Mouse (Mus musculus) lung, postnatal 0 days (tissue): ENCODE measurements around the gene Ptpro. TPM values are rescaled to one million over a fixed set of nuclear protein-coding genes. Genes with fewer than 3 reads are reported as not detected.

ENCODE experiments used
- ATAC-seq: fragments of 200-750 bp; cut with Nextera tagmentation; 2 replicates; pipeline ENCODE4 v1.8.0; 2017; ENCODE audit warnings: moderate library complexity
- DNase-seq: peaks from one replicate; pipeline ENCODE4 v3.0.0-alpha.2; 2016; ENCODE audit warnings: low spot score
- H3K27ac ChIP-seq: fragments of 300-500 bp; sonication (generic); 2 replicates; pipeline ENCODE4 v1.5.1; 2014; ENCODE audit warnings: antibody characterized with exemption, mild to moderate bottlenecking, low read length, mixed read lengths
- H3K27me3 ChIP-seq: fragments of 300-500 bp; sonication (generic); replicated peaks from 2 replicates; pipeline ENCODE4 v1.6.1; 2014; ENCODE audit warnings: low read length, mixed read lengths; ENCODE audit not compliant: insufficient read depth
- H3K36me3 ChIP-seq: fragments of 300-500 bp; sonication (generic); 2 replicates; pipeline ENCODE4 v1.6.1; 2014; ENCODE audit warnings: low read length, mixed read lengths; ENCODE audit not compliant: insufficient read depth
- H3K4me1 ChIP-seq: fragments of 300-500 bp; sonication (generic); 2 replicates; pipeline ENCODE4 v1.6.1; 2014; ENCODE audit warnings: antibody characterized with exemption, low read depth, low read length, mixed read lengths; ENCODE audit not compliant: insufficient read depth
- H3K4me2 ChIP-seq: fragments of 300-500 bp; sonication (generic); replicated peaks from 2 replicates; pipeline ENCODE4 v1.6.1; 2014; ENCODE audit warnings: low read depth, mild to moderate bottlenecking, low read length, moderate library complexity, mixed read lengths
- H3K4me3 ChIP-seq: fragments of 300-500 bp; sonication (generic); 2 replicates; pipeline ENCODE4 v1.5.1; 2014; ENCODE audit warnings: low read depth, low read length
- H3K9ac ChIP-seq: fragments of 300-500 bp; sonication (generic); replicated peaks from 2 replicates; pipeline ENCODE4 v1.6.1; 2014; ENCODE audit warnings: low read depth, mild to moderate bottlenecking
- H3K9me3 ChIP-seq: fragments of 300-500 bp; sonication (generic); 2 replicates; pipeline ENCODE4 v1.6.1; 2016; ENCODE audit warnings: low read length, mixed read lengths
- CTCF ChIP-seq: IDR thresholded peaks from 2 replicates; pipeline ENCODE4 v1.5.1; 2016; ENCODE audit warnings: antibody characterized with exemption, mild to moderate bottlenecking
- EP300 ChIP-seq: IDR thresholded peaks from 2 replicates; pipeline ENCODE4 v1.6.1; 2016; ENCODE audit warnings: antibody characterized with exemption, mild to moderate bottlenecking, control low read depth
- WGBS: fragments of 180-500 bp; shearing (Covaris S2); extraction: QIAGEN DNeasy Blood & Tissue Kit; methylation state at CpG from one replicate; pipeline ENCODE4 v1.1.7; 2014; 5-methylcytosine and 5-hydroxymethylcytosine counted together
- polyA plus RNA-seq: library from polyadenylated mRNA; unstranded; fragments of >200 nt; fragmentation: Nextera tagmentation; extraction: Ambion mirVana; gene quantifications from 2 replicates; pipeline ENCODE4 v1.2.1, GENCODE M21; 2015

Gene Ptpro
- polyA plus RNA-seq, 1 experiment from 2014 or later, result 1.6 TPM

- ATAC-seq (no peak), DNase-seq (no peak)
- no peaks in the 10 kb centered on the region for H3K4me1 ChIP-seq
- no peaks in the 10 kb centered on the region for H3K36me3 ChIP-seq
- H3K27ac ChIP-seq, result no peak overlapping the region
- H3K9me3 ChIP-seq, result no peaks in the 10 kb centered on the region
- H3K4me2 ChIP-seq, result no peak overlapping the region
- TF ChIP-seq CTCF (no peak), EP300 (no peak)
- no peak overlapping the region for H3K9ac ChIP-seq
- 75% methylated on average over 10 of the region's 10 CpGs for WGBS
- H3K4me3 ChIP-seq, result no peak overlapping the region
- H3K27me3 ChIP-seq, result no peaks in the 10 kb centered on the region
Observed at GRCm38 (mm10) chr6:137268592-137268991, 16.5 kb downstream of the Ptpro start.

GRCm38 (mm10) chr6:137272513-137272912 is 20.4 kb downstream of the Ptpro start:
- TF ChIP-seq EP300 (no peak), CTCF (no peak)
- H3K4me1 ChIP-seq, result no peaks in the 10 kb centered on the region
- H3K9ac ChIP-seq, result no peak overlapping the region
- H3K9me3 ChIP-seq, result no peaks in the 10 kb centered on the region
- H3K36me3 ChIP-seq, result no peaks in the 10 kb centered on the region
- H3K27ac ChIP-seq, result no peak overlapping the region
- H3K27me3 ChIP-seq, result no peaks in the 10 kb centered on the region
- H3K4me2 ChIP-seq, result no peak overlapping the region
- no peak overlapping the region for H3K4me3 ChIP-seq
- WGBS, result 89% methylated on average over 8 of the region's 8 CpGs
- DNase-seq (no peak), ATAC-seq (no peak)

DNA sequence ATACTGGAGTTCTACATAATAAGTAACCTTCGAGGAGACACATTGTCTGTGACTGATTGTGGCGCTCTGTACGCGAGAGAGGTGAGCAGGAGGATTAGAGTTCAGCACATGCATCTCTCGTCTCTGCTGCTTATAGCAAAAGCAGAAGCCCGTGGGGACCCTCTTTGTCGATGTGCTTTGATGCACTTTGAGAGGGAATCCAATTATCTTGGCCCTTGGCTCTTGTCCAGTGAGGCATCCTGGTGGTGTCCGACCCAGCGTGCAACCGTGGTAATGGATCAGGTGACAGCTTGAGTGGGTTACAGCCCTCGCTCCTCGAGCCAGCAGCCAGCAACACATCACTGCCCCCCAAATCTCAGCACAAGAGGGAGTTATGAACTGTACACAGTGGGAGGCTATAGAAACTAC is 25.5 kb downstream of the Ptpro start:
- no peaks in the 10 kb centered on the region for H3K36me3 ChIP-seq
- H3K4me3 ChIP-seq, result no peak overlapping the region
- H3K27ac ChIP-seq, result no peak overlapping the region
- H3K27me3 ChIP-seq, result no peaks in the 10 kb centered on the region
- H3K9me3 ChIP-seq, result no peaks in the 10 kb centered on the region
- WGBS, result 48% methylated on average over 12 of the region's 12 CpGs
- no peak for TF ChIP-seq CTCF
- TF ChIP-seq EP300, result no peak
- ATAC-seq (no peak), DNase-seq (no peak)
- H3K4me2 ChIP-seq, result no peak overlapping the region
- H3K4me1 ChIP-seq, result no peaks in the 10 kb centered on the region
- H3K9ac ChIP-seq, result no peak overlapping the region

GRCm38 (mm10) chr6:137279576-137279975 is 27.5 kb downstream of the Ptpro start:
- 82% methylated on average over 7 of the region's 7 CpGs for WGBS
- no peaks in the 10 kb centered on the region for H3K9me3 ChIP-seq
- no peak for DNase-seq

DNA sequence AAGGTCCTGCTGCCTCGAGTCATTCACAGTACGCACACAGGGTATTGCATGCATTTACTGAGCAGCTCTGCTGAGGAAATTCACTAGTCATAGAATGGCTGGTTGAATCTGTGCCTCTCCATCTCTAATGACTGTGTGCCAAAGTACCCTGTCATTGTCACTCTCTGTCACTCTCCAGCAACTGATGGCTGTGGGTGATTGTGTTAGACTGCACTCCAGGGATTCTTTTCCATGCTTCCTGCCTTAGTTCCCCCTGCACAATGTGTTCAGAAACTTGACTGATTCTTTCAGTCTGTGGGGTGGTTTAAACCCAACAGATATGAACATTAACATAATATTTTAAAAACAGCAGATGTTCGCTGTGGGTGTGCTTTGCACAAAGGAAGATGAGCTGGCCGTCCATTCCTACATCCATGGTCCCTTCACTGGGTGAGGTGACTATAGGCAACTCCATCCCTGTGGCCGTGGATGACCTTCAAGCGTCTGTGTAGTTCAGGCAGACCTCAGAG is 29.5 kb downstream of the Ptpro start:
- no peaks in the 10 kb centered on the region for H3K9me3 ChIP-seq
- H3K4me3 ChIP-seq, result no peak overlapping the region
- H3K9ac ChIP-seq, result no peak overlapping the region
- H3K27ac ChIP-seq, result no peak overlapping the region
- ATAC-seq (no peak), DNase-seq (no peak)
- no peaks in the 10 kb centered on the region for H3K4me1 ChIP-seq
- TF ChIP-seq CTCF, result no peak
- TF ChIP-seq EP300, result no peak
- no peaks in the 10 kb centered on the region for H3K27me3 ChIP-seq
- H3K36me3 ChIP-seq, result no peaks in the 10 kb centered on the region
- H3K4me2 ChIP-seq, result no peak overlapping the region
- WGBS, result 77% methylated on average over 6 of the region's 6 CpGs

More at GRCm38 (mm10) chr6:137279576-137279975, 27.5 kb downstream of the Ptpro start:
- H3K9ac ChIP-seq, result no peak overlapping the region
- TF ChIP-seq CTCF, result no peak
- no peak for TF ChIP-seq EP300
- no peak overlapping the region for H3K4me2 ChIP-seq
- H3K27me3 ChIP-seq, result no peaks in the 10 kb centered on the region
- no peaks in the 10 kb centered on the region for H3K36me3 ChIP-seq
- ATAC-seq, result no peak
- H3K27ac ChIP-seq, result no peak overlapping the region
- H3K4me3 ChIP-seq, result no peak overlapping the region
- no peaks in the 10 kb centered on the region for H3K4me1 ChIP-seq

DNA sequence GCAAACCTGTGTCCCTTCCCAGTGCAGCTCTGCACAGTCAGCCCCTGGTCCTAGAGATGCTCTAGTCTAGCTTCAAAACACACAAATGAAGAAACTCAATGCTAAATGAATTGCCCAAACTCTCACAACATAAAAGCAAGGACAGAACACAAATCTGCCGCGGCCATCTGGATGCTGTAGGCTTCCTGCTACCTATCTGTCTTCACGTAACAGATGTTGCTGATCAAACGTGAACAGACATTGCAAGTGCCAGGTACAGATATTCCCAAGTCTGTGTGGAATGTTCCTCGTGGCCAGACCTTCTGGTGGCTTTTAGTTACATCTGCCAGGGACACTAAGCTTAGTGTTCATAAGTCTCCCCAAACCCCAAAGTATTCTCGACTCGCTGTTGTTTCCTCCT is 29.9 kb downstream of the Ptpro start:
- Histone ChIP-seq H3K4me2 (no peak overlapping the region), H3K9me3 (no peaks in the 10 kb centered on the region), H3K27ac (no peak overlapping the region), H3K27me3 (no peaks in the 10 kb centered on the region), H3K9ac (no peak overlapping the region), H3K4me3 (no peak overlapping the region), H3K36me3 (no peaks in the 10 kb centered on the region), H3K4me1 (no peaks in the 10 kb centered on the region)
- DNase-seq (no peak), ATAC-seq (no peak)
- TF ChIP-seq EP300 (no peak), CTCF (no peak)
- 68% methylated on average over 7 of the region's 7 CpGs for WGBS

DNA sequence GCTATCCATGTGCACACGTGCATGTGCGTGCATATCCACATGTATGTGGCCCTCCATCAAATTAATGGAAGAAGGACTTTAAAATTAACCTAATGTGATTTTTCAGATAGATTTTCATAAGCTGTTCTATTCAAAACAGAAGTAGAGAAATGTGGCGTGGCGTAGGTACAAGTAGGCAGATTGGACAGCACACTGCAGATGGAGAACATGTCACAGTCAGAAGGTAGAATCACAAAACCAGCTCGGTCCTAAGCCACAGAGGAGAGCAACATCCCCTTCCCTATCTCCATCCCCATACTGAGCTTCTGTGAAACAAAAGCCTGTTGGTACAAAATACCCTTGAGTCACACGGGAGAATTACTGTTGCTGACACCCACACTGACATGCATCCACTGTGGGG is 34.3 kb downstream of the Ptpro start:
- Histone ChIP-seq H3K4me2 (no peak overlapping the region), H3K36me3 (no peaks in the 10 kb centered on the region), H3K4me3 (no peak overlapping the region), H3K27ac (no peak overlapping the region), H3K4me1 (no peaks in the 10 kb centered on the region), H3K27me3 (no peaks in the 10 kb centered on the region), H3K9me3 (no peaks in the 10 kb centered on the region), H3K9ac (no peak overlapping the region)
- no peak for ATAC-seq
- no peak for TF ChIP-seq CTCF
- TF ChIP-seq EP300, result no peak
- WGBS, result 82% methylated on average over 6 of the region's 6 CpGs
- no peak for DNase-seq
